Mouse (Mus musculus) liver, adult 2 months (tissue): ENCODE measurements at regions not wholly inside any gene's neighbourhood (a gene's known extent, or its start where the extent isn't known, plus 50 kb on each side); places are given as distances from the start of the nearest gene placed in this dataset.

Experiments
- DNase-seq: peaks from one replicate; pipeline ENCODE4 v3.0.0-alpha.2; 2011; ENCODE audit warnings: low read depth, low spot score; ENCODE audit errors: extremely low read depth
- H3K27ac ChIP-seq: fragments of 200-500 bp; replicated peaks from 2 replicates; pipeline ENCODE4 v1.5.1; 2012; ENCODE audit warnings: low read depth, mild to moderate bottlenecking, control low read depth, inconsistent platforms, low read length; ENCODE audit not compliant: insufficient read depth
- H3K27me3 ChIP-seq: fragments of 200-500 bp; 2 replicates; pipeline ENCODE4 v1.6.1; 2012; ENCODE audit warnings: mild to moderate bottlenecking, moderate library complexity, low read length, inconsistent platforms; ENCODE audit not compliant: control insufficient read depth, insufficient read depth
- H3K36me3 ChIP-seq: fragments of 200-500 bp; 2 replicates; pipeline ENCODE4 v1.6.1; 2012; ENCODE audit warnings: low read length, inconsistent platforms; ENCODE audit not compliant: control insufficient read depth, insufficient read depth
- H3K4me1 ChIP-seq: fragments of 200-500 bp; 2 replicates; pipeline ENCODE4 v1.6.1; 2011; ENCODE audit warnings: low read length; ENCODE audit not compliant: control insufficient read depth, insufficient read depth
- H3K4me3 ChIP-seq: fragments of 200-500 bp; 2 replicates; pipeline ENCODE4 v1.5.1; 2011; ENCODE audit warnings: low read depth, mild to moderate bottlenecking, control low read depth, low read length, moderate library complexity; ENCODE audit not compliant: insufficient read depth
- H3K79me2 ChIP-seq: fragments of 200-500 bp; 2 replicates; pipeline ENCODE4 v1.6.1; 2012; ENCODE audit warnings: inconsistent platforms, mild to moderate bottlenecking, low read length, moderate library complexity; ENCODE audit not compliant: control insufficient read depth, insufficient read depth
- H3K9ac ChIP-seq: fragments of 200-500 bp; 2 replicates; pipeline ENCODE4 v1.6.1; 2012; ENCODE audit warnings: low read depth, mild to moderate bottlenecking, control low read depth, inconsistent platforms, low read length
- CTCF ChIP-seq: fragments of 200-500 bp; IDR thresholded peaks from 2 replicates; pipeline ENCODE4 v1.5.1; 2011; ENCODE audit warnings: low read depth, low read length, control low read depth
- POLR2A ChIP-seq: fragments of 200-500 bp; IDR thresholded peaks from 2 replicates; pipeline ENCODE4 v1.6.1; 2011; ENCODE audit warnings: low read length, control low read depth; ENCODE audit not compliant: insufficient read depth; ENCODE audit errors: extremely low read depth
- WGBS: fragments of 180-500 bp; shearing (Covaris S2); methylation state at CpG from one replicate; pipeline ENCODE4 v1.1.7; 2018; 5-methylcytosine and 5-hydroxymethylcytosine counted together

- Histone ChIP-seq H3K79me2 (no peaks in the 10 kb centered on the region), H3K9ac (no peak overlapping the region), H3K4me1 (no peaks in the 10 kb centered on the region), H3K27me3 (no peaks in the 10 kb centered on the region; the same call in 1 of the 2 replicates), H3K36me3 (no peaks in the 10 kb centered on the region), H3K27ac (no peak overlapping the region), H3K4me3 (no peak overlapping the region)
- WGBS = 88% methylated on average over 8 of the region's 8 CpGs
- TF ChIP-seq CTCF (no peak), POLR2A (no peak)
- DNase-seq = no peak
Measured at GRCm38 (mm10) chr12:27159416-27160062, 182.8 kb downstream of the Sox11 start.

GRCm38 (mm10) chr12:27150871-27151853 is 191.2 kb downstream of the Sox11 start:
- 52% methylated on average over 13 of the region's 13 CpGs for WGBS
- Histone ChIP-seq H3K27me3 (no peaks in the 10 kb centered on the region), H3K27ac (no peak overlapping the region)

DNA sequence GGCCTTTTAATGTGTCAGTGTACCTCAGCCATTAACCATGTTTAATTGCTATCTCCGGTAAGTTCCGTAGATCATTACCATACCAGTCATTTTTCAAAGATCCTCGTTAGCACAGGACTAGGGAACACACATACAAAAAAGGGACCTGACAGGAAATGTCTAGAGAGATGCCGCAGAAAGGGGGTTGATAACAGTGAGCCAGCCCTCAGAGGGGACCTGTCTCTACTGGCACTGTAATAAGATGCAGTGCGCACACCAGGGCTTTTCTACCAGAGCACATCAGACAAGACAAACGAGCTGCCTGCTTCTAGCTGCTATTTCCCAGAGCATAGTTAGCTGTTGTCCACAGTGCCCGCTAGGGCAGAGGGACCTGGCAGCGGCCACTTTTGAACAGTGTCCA is 199.1 kb downstream of the Sox11 start:
- Histone ChIP-seq H3K27me3 (no peaks in the 10 kb centered on the region), H3K27ac (no peak overlapping the region), H3K9ac (no peak overlapping the region), H3K4me3 (no peak overlapping the region), H3K4me1 (no peaks in the 10 kb centered on the region), H3K36me3 (no peaks in the 10 kb centered on the region), H3K79me2 (no peaks in the 10 kb centered on the region)
- DNase-seq = no peak
- TF ChIP-seq POLR2A = no peak
- no peak for TF ChIP-seq CTCF
- WGBS = 85% methylated on average over 8 of the region's 8 CpGs

More at GRCm38 (mm10) chr12:27150871-27151853, 191.2 kb downstream of the Sox11 start:
- no peak overlapping the region for H3K9ac ChIP-seq
- H3K36me3 ChIP-seq = no peaks in the 10 kb centered on the region
- no peak overlapping the region for H3K4me3 ChIP-seq
- TF ChIP-seq CTCF = no peak
- no peak for TF ChIP-seq POLR2A
- no peaks in the 10 kb centered on the region for H3K4me1 ChIP-seq
- no peak for DNase-seq
- H3K79me2 ChIP-seq = no peaks in the 10 kb centered on the region

DNA sequence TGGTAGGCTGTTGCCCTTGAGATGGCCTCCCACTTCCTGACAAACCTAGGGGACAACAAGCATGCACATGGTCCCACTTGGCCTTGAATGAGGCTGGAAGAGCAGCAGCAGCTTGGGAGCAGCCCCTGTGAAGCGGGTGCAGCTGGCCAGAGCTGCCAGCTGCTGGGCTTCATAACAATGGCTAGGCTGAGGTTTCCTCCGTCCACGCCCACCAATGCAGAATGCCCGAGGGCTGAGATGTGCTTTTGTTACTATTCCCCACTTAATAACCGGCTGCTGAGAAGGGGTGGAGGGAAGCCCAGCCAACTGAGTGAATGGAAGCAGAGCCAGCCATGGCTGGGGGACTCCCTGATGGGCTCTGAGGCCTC is 202.1 kb downstream of the Sox11 start:
- Histone ChIP-seq H3K79me2 (no peaks in the 10 kb centered on the region), H3K4me3 (no peak overlapping the region), H3K27ac (no peak overlapping the region), H3K36me3 (no peaks in the 10 kb centered on the region), H3K4me1 (no peaks in the 10 kb centered on the region), H3K27me3 (no peaks in the 10 kb centered on the region), H3K9ac (no peak overlapping the region)
- TF ChIP-seq CTCF (no peak), POLR2A (no peak)
- WGBS = 76% methylated on average over 5 of the region's 5 CpGs
- DNase-seq = no peak

GRCm38 (mm10) chr12:27139683-27140334 is 202.6 kb downstream of the Sox11 start:
- no peak for DNase-seq
- WGBS = 69% methylated on average over 12 of the region's 13 CpGs
- no peak for TF ChIP-seq POLR2A
- TF ChIP-seq CTCF = no peak

More at GRCm38 (mm10) chr12:27139683-27140334, 202.6 kb downstream of the Sox11 start:
- Histone ChIP-seq H3K36me3 (no peaks in the 10 kb centered on the region), H3K79me2 (no peaks in the 10 kb centered on the region), H3K27me3 (no peaks in the 10 kb centered on the region), H3K27ac (no peak overlapping the region), H3K4me1 (no peaks in the 10 kb centered on the region), H3K4me3 (no peak overlapping the region), H3K9ac (no peak overlapping the region)
